Mouse (Mus musculus): ENCODE measurements around the gene Arhgef10l. TPM values are rescaled to one million over a fixed set of nuclear protein-coding genes. Genes with fewer than 3 reads are reported as not detected.

The Arhgef10l gene
- total and polyA plus RNA-seq, 2 experiments from 2014 or later, result 16.5 to 59.0 TPM

GRCm38 (mm10) chr4:140673527-140674264, 7.9 kb upstream of the Arhgef10l start:
- ATAC-seq, result no peak
- Histone ChIP-seq H3K36me3 (ENCODE audit: insufficient read depth) (no peaks in the 10 kb centered on the region), H3K4me2 (ENCODE audit: low read depth) (no peak overlapping the region), H3K27ac (ENCODE audit: low read depth, low read length) (no peak overlapping the region), H3K9ac (no peak overlapping the region), H3K9me3 (ENCODE audit: low read length) (no peaks in the 10 kb centered on the region), H3K27me3 (ENCODE audit: insufficient read depth, low read length) (no peaks in the 10 kb centered on the region), H3K4me3 (ENCODE audit: low read depth, low read length) (no peak overlapping the region), H3K4me1 (ENCODE audit: insufficient read depth) (no peaks in the 10 kb centered on the region)
- WGBS, result 65% methylated on average over 12 of the region's 12 CpGs
- no peak for DNase-seq
- no peak for TF ChIP-seq CTCF (IDR thresholded peaks at IDR 0.05; ENCODE audit: low read depth)

- H3K36me3 ChIP-seq (ENCODE audit: insufficient read depth), result no peaks in the 10 kb centered on the region
- no peaks in the 10 kb centered on the region for H3K4me1 ChIP-seq (ENCODE audit: insufficient read depth)
Observed at GRCm38 (mm10) chr4:140667802-140668201, 2.0 kb upstream of the Arhgef10l start.

GRCm38 (mm10) chr4:140665053-140665452, 759 bp downstream of the Arhgef10l start:
- Histone ChIP-seq H3K9ac (no peak overlapping the region), H3K9me3 (ENCODE audit: low read length) (no peaks in the 10 kb centered on the region), H3K27me3 (ENCODE audit: insufficient read depth, low read length) (no peaks in the 10 kb centered on the region), H3K4me2 (ENCODE audit: low read depth) (no peak overlapping the region), H3K4me3 (ENCODE audit: low read depth, low read length) (no peak overlapping the region), H3K4me1 (ENCODE audit: insufficient read depth) (no peaks in the 10 kb centered on the region), H3K36me3 (ENCODE audit: insufficient read depth) (no peaks in the 10 kb centered on the region), H3K27ac (ENCODE audit: low read depth, low read length) (no peak overlapping the region)
- no peak for TF ChIP-seq CTCF (IDR thresholded peaks at IDR 0.05; ENCODE audit: low read depth)
- 72% methylated on average over 7 of the region's 7 CpGs for WGBS
- no peak for DNase-seq
- no peak for ATAC-seq

More at GRCm38 (mm10) chr4:140667802-140668201, 2.0 kb upstream of the Arhgef10l start:
- Histone ChIP-seq H3K9ac (no peak overlapping the region), H3K27me3 (ENCODE audit: insufficient read depth, low read length) (no peaks in the 10 kb centered on the region), H3K9me3 (ENCODE audit: low read length) (no peaks in the 10 kb centered on the region), H3K4me3 (ENCODE audit: low read depth, low read length) (no peak overlapping the region), H3K4me2 (ENCODE audit: low read depth) (no peak overlapping the region), H3K27ac (ENCODE audit: low read depth, low read length) (no peak overlapping the region)
- 86% methylated on average over 8 of the region's 8 CpGs for WGBS
- DNase-seq (no peak), ATAC-seq (no peak)
- no peak for TF ChIP-seq CTCF (IDR thresholded peaks at IDR 0.05; ENCODE audit: low read depth)

GRCm38 (mm10) chr4:140662882-140663585, 2.8 kb downstream of the Arhgef10l start:
- TF ChIP-seq CTCF (IDR thresholded peaks at IDR 0.05; ENCODE audit: low read depth), result no peak
- Histone ChIP-seq H3K9me3 (ENCODE audit: low read length) (no peaks in the 10 kb centered on the region), H3K4me2 (ENCODE audit: low read depth) (no peak overlapping the region), H3K4me3 (ENCODE audit: low read depth, low read length) (no peak overlapping the region), H3K27ac (ENCODE audit: low read depth, low read length) (no peak overlapping the region), H3K36me3 (ENCODE audit: insufficient read depth) (no peaks in the 10 kb centered on the region), H3K27me3 (ENCODE audit: insufficient read depth, low read length) (no peaks in the 10 kb centered on the region), H3K4me1 (ENCODE audit: insufficient read depth) (0 out of 2 replicates have a peak, but pooled peaks cover under 1% of the 10 kb centered on the region), H3K9ac (no peak overlapping the region)
- WGBS, result 46% methylated on average over 10 of the region's 10 CpGs
- ATAC-seq (no peak), DNase-seq (no peak)

- no peak overlapping the region for H3K4me3 ChIP-seq (ENCODE audit: low read depth, low read length)
- 0 out of 2 replicates have a peak, but pooled peaks cover 6% of the 10 kb centered on the region for H3K4me1 ChIP-seq (ENCODE audit: insufficient read depth)
- 59% methylated on average over 7 of the region's 7 CpGs for WGBS
- no peak overlapping the region for H3K9ac ChIP-seq
- H3K27me3 ChIP-seq (ENCODE audit: insufficient read depth, low read length), result no peaks in the 10 kb centered on the region
- no peak for ATAC-seq
- no peaks in the 10 kb centered on the region for H3K36me3 ChIP-seq (ENCODE audit: insufficient read depth)
- no peak overlapping the region for H3K4me2 ChIP-seq (ENCODE audit: low read depth)
- TF ChIP-seq CTCF (IDR thresholded peaks at IDR 0.05; ENCODE audit: low read depth), result no peak
- H3K27ac ChIP-seq (ENCODE audit: low read depth, low read length), result no peak overlapping the region
- H3K9me3 ChIP-seq (ENCODE audit: low read length), result no peaks in the 10 kb centered on the region
- DNase-seq, result no peak
Observed at GRCm38 (mm10) chr4:140662453-140662852, 3.4 kb downstream of the Arhgef10l start.

- Histone ChIP-seq H3K9ac (no peak overlapping the region), H3K27me3 (ENCODE audit: insufficient read depth, low read length) (no peaks in the 10 kb centered on the region), H3K4me1 (ENCODE audit: insufficient read depth) (0 out of 2 replicates have a peak, but pooled peaks cover 7% of the 10 kb centered on the region), H3K4me2 (ENCODE audit: low read depth) (no peak overlapping the region), H3K27ac (ENCODE audit: low read depth, low read length) (no peak overlapping the region), H3K9me3 (ENCODE audit: low read length) (no peaks in the 10 kb centered on the region), H3K4me3 (ENCODE audit: low read depth, low read length) (no peak overlapping the region), H3K36me3 (ENCODE audit: insufficient read depth) (no peaks in the 10 kb centered on the region)
- WGBS, result 78% methylated on average over 18 of the region's 18 CpGs
- no peak for ATAC-seq
- no peak for DNase-seq
- TF ChIP-seq CTCF (IDR thresholded peaks at IDR 0.05; ENCODE audit: low read depth), result no peak
Observed at GRCm38 (mm10) chr4:140661406-140662022, 4.3 kb downstream of the Arhgef10l start.

All from forebrain, postnatal 0 days (tissue).